Mouse (Mus musculus): ENCODE measurements around the gene E4f1. TPM values are rescaled to one million over a fixed set of nuclear protein-coding genes. Genes with fewer than 3 reads are reported as not detected.

Gene E4f1
- polyA plus RNA-seq, 1 experiment from 2014 or later, result 5.0 TPM

GRCm38 (mm10) chr17:24407116-24407803, 62.9 kb downstream of the E4f1 start:
- H3K9me3 ChIP-seq (ENCODE audit: control insufficient read depth), result no peaks in the 10 kb centered on the region
- H3K4me1 ChIP-seq (replicated peaks; ENCODE audit: control insufficient read depth, insufficient read depth, low read length), result no peaks in the 10 kb centered on the region
- no peak overlapping the region for H3K4me3 ChIP-seq (ENCODE audit: low read depth, low read length)
- 90% methylated on average over 12 of the region's 12 CpGs for whole genome bisulfite sequencing
- H3K27ac ChIP-seq (ENCODE audit: low read depth, low read length), result no peak overlapping the region
- H3K27me3 ChIP-seq (replicated peaks; ENCODE audit: control insufficient read depth, insufficient read depth, low read length), result no peaks in the 10 kb centered on the region
- peaks cover 63% of the 10 kb centered on the region for H3K36me3 ChIP-seq (ENCODE audit: control insufficient read depth, insufficient read depth)
- H3K9ac ChIP-seq (ENCODE audit: low read depth, low read length), result no peak overlapping the region
- TF ChIP-seq CTCF (IDR thresholded peaks at IDR 0.05; ENCODE audit: low read depth), result no peak
- H3K4me2 ChIP-seq (replicated peaks; ENCODE audit: low read depth), result no peak overlapping the region
- no peak for ATAC-seq

GRCm38 (mm10) chr17:24402371-24402770, 67.7 kb downstream of the E4f1 start:
- Histone ChIP-seq H3K9me3 (ENCODE audit: control insufficient read depth) (no peaks in the 10 kb centered on the region), H3K27ac (ENCODE audit: low read depth, low read length) (no peak overlapping the region), H3K4me2 (replicated peaks; ENCODE audit: low read depth) (no peak overlapping the region), H3K4me3 (ENCODE audit: low read depth, low read length) (no peak overlapping the region), H3K4me1 (replicated peaks; ENCODE audit: control insufficient read depth, insufficient read depth, low read length) (no peaks in the 10 kb centered on the region), H3K9ac (ENCODE audit: low read depth, low read length) (no peak overlapping the region), H3K36me3 (ENCODE audit: control insufficient read depth, insufficient read depth) (peaks cover 69% of the 10 kb centered on the region), H3K27me3 (replicated peaks; ENCODE audit: control insufficient read depth, insufficient read depth, low read length) (no peaks in the 10 kb centered on the region)
- ATAC-seq, result no peak
- TF ChIP-seq CTCF (IDR thresholded peaks at IDR 0.05; ENCODE audit: low read depth), result no peak
- WGBS, result 74% methylated on average over 3 of the region's 3 CpGs

GRCm38 (mm10) chr17:24394456-24394855, 75.7 kb downstream of the E4f1 start:
- no peak overlapping the region for H3K9ac ChIP-seq (ENCODE audit: low read depth, low read length)
- no peak overlapping the region for H3K4me2 ChIP-seq (replicated peaks; ENCODE audit: low read depth)
- no peak overlapping the region for H3K4me3 ChIP-seq (ENCODE audit: low read depth, low read length)
- H3K27ac ChIP-seq (ENCODE audit: low read depth, low read length), result no peak overlapping the region
- TF ChIP-seq CTCF (IDR thresholded peaks at IDR 0.05; ENCODE audit: low read depth), result no peak
- peaks cover 14% of the 10 kb centered on the region; the same call in 1 of the 2 replicates for H3K36me3 ChIP-seq (ENCODE audit: control insufficient read depth, insufficient read depth)
- ATAC-seq, result no peak
- WGBS, result 87% methylated on average over 7 of the region's 7 CpGs
- no peaks in the 10 kb centered on the region for H3K27me3 ChIP-seq (replicated peaks; ENCODE audit: control insufficient read depth, insufficient read depth, low read length)
- no peaks in the 10 kb centered on the region for H3K9me3 ChIP-seq (ENCODE audit: control insufficient read depth)
- no peaks in the 10 kb centered on the region for H3K4me1 ChIP-seq (replicated peaks; ENCODE audit: control insufficient read depth, insufficient read depth, low read length)

Other genes starting within 250 kb of the E4f1 start
- 6.8 and 7.3 TPM in 2 replicates for gene Tedc2, start 249.5 kb downstream of the E4f1 start, polyA plus RNA-seq (2015; fragmentation: Nextera tagmentation; extraction: Ambion mirVana)
- 7.8 and 8.6 TPM in 2 replicates for gene Ccnf, start 218.8 kb downstream of the E4f1 start, polyA plus RNA-seq (2015; fragmentation: Nextera tagmentation; extraction: Ambion mirVana)
- not detected in 2 replicates for gene Abca17, start 119.2 kb downstream of the E4f1 start, polyA plus RNA-seq (2015; fragmentation: Nextera tagmentation; extraction: Ambion mirVana)
- gene Abca3, start 118.4 kb downstream of the E4f1 start, polyA plus RNA-seq (2015; fragmentation: Nextera tagmentation; extraction: Ambion mirVana), result 11.3 and 12.7 TPM in 2 replicates
- 111 and 114 TPM in 2 replicates for gene Rnps1, start 55.7 kb downstream of the E4f1 start, polyA plus RNA-seq (2015; fragmentation: Nextera tagmentation; extraction: Ambion mirVana)
- gene Eci1, start 43.7 kb downstream of the E4f1 start, polyA plus RNA-seq (2015; fragmentation: Nextera tagmentation; extraction: Ambion mirVana), result 96.4 and 106 TPM in 2 replicates
- gene Dnase1l2, start 27.2 kb downstream of the E4f1 start, polyA plus RNA-seq (2015; fragmentation: Nextera tagmentation; extraction: Ambion mirVana), result 0.73 and 0.80 TPM in 2 replicates
- gene Pgp, start 79 bp upstream of the E4f1 start, polyA plus RNA-seq (2015; fragmentation: Nextera tagmentation; extraction: Ambion mirVana), result 64.5 and 69.4 TPM in 2 replicates
- gene Bricd5, start 3.6 kb upstream of the E4f1 start, polyA plus RNA-seq (2015; fragmentation: Nextera tagmentation; extraction: Ambion mirVana), result not detected in 2 replicates
- 11.9 and 12.9 TPM in 2 replicates for gene Mlst8, start 8.8 kb upstream of the E4f1 start, polyA plus RNA-seq (2015; fragmentation: Nextera tagmentation; extraction: Ambion mirVana)
- 0.69 and 0.78 TPM in 2 replicates for gene Caskin1, start 18.3 kb upstream of the E4f1 start, polyA plus RNA-seq (2015; fragmentation: Nextera tagmentation; extraction: Ambion mirVana)
- gene Traf7, start 57.6 kb upstream of the E4f1 start, polyA plus RNA-seq (2015; fragmentation: Nextera tagmentation; extraction: Ambion mirVana), result 39.7 and 41.2 TPM in 2 replicates
- gene Rab26, start 63.9 kb upstream of the E4f1 start, polyA plus RNA-seq (2015; fragmentation: Nextera tagmentation; extraction: Ambion mirVana), result 0.31 and 0.63 TPM in 2 replicates
- 5.4 and 8.3 TPM in 2 replicates for gene Pkd1, start 79.5 kb upstream of the E4f1 start, polyA plus RNA-seq (2015; fragmentation: Nextera tagmentation; extraction: Ambion mirVana)
- 24.7 and 25.8 TPM in 2 replicates for gene Tsc2, start 162.3 kb upstream of the E4f1 start, polyA plus RNA-seq (2015; fragmentation: Nextera tagmentation; extraction: Ambion mirVana)
- gene Nthl1, start 162.4 kb upstream of the E4f1 start, polyA plus RNA-seq (2015; fragmentation: Nextera tagmentation; extraction: Ambion mirVana), result 5.0 and 5.5 TPM in 2 replicates
- 26.5 and 30.1 TPM in 2 replicates for gene Slc9a3r2, start 180.0 kb upstream of the E4f1 start, polyA plus RNA-seq (2015; fragmentation: Nextera tagmentation; extraction: Ambion mirVana)
- gene Npw, start 188.1 kb upstream of the E4f1 start, polyA plus RNA-seq (2015; fragmentation: Nextera tagmentation; extraction: Ambion mirVana), result 0.20 TPM in 1 of 2 replicates, not detected in the other
- gene Zfp598, start 199.4 kb upstream of the E4f1 start, polyA plus RNA-seq (2015; fragmentation: Nextera tagmentation; extraction: Ambion mirVana), result 13.4 and 13.5 TPM in 2 replicates
- 6.0 and 6.2 TPM in 2 replicates for gene Syngr3, start 219.6 kb upstream of the E4f1 start, polyA plus RNA-seq (2015; fragmentation: Nextera tagmentation; extraction: Ambion mirVana)
- 42.0 and 42.2 TPM in 2 replicates for gene Gfer, start 225.8 kb upstream of the E4f1 start, polyA plus RNA-seq (2015; fragmentation: Nextera tagmentation; extraction: Ambion mirVana)
- gene Noxo1, start 225.9 kb upstream of the E4f1 start, polyA plus RNA-seq (2015; fragmentation: Nextera tagmentation; extraction: Ambion mirVana), result 32.4 and 38.0 TPM in 2 replicates
- 23.8 and 25.2 TPM in 2 replicates for gene Tbl3, start 237.3 kb upstream of the E4f1 start, polyA plus RNA-seq (2015; fragmentation: Nextera tagmentation; extraction: Ambion mirVana)
- gene Rnf151, start 247.8 kb upstream of the E4f1 start, polyA plus RNA-seq (2015; fragmentation: Nextera tagmentation; extraction: Ambion mirVana), result not detected in 2 replicates
- 757 and 776 TPM in 2 replicates for gene Rps2, start 247.8 kb upstream of the E4f1 start, polyA plus RNA-seq (2015; fragmentation: Nextera tagmentation; extraction: Ambion mirVana)